Mouse (Mus musculus) C3H10T1/2 (cell line): ENCODE data around the gene Cnn1. TPM values are rescaled to one million over a fixed set of nuclear protein-coding genes. Genes with fewer than 3 reads are reported as not detected.

Source experiments
- polyA plus RNA-seq, 2 experiments: library from polyadenylated mRNA; unstranded; fragments of >200 nt; fragmentation: generic; extraction: Trizol; gene quantifications; one replicate each; pipeline ENCODE4 v1.2.1; 2012; ENCODE audit warnings: missing spikeins in 2 of 2

Gene Cnn1
- polyA plus RNA-seq: under 1 TPM; 0.05 to 0.18 TPM

DNA sequence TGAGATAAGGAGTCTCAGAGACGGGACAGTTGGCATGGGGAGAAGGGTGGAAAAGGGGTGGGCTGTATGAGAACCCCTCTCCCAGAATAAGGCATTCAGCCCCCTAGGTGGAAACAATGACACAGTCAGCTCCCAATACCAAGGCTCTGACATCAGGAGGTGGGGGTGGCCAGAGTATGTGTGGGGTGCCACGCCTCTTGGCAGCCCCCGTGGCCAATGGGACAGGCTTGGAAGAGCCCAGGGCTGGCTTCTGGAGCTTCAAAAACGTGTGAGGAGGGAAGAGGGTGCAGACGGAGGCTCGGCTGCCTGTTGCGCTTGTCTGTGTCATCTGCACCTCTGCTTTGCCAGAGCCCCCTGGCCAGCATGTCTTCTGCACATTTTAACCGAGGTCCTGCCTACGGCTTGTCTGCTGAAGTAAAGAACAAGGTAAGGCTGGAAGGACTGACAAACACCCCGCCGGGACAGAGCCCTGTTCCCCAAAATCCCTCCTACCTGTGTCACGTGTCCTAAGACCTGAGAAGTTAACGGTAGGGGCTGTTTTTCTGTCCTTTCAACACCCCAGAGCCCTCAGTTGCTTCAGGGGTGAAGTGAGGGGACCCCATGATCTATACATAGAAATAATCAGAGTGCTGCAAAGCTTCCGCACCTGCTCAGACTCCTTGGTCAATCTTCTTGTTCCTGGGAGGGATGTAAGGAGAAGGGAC lies at the start of gene Cnn1:
Gene Cnn1, plus strand, starts transcription at position 224 of the 704 bp plus-strand sequence.

DNA sequence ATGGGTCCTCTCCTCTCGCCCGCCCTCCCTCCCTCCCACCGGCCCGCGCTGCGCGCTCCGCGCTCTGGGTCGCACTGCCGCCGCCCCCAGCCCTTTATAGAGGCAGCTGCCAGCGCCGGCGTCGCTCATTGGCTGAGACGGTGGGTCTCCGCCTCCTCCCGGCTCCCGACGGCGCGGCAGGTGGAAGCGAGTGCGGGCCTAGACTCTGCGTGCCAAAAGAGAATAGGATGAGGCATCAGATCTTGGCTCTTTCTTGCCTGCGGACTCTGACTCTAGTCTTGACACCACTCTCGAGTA lies 47.1 kb upstream of the Cnn1 start, which contains the start of gene Elavl3:
Gene Elavl3, minus strand, starts transcription at position 66 of the 297 bp plus-strand sequence.

GRCm38 (mm10) chr9:22070791-22071573 lies 28.0 kb upstream of the Cnn1 start, which contains the start of the genes Gm49318 and Zfp653:
TSS of gene Gm49318 (minus strand) at chr9:22071259.
TSS of gene Zfp653 (minus strand) at chr9:22071376.

GRCm38 (mm10) chr9:22085022-22085834 lies 13.8 kb upstream of the Cnn1 start, which contains the start of gene Ecsit:
TSS of gene Ecsit (minus strand) at chr9:22085438.

GRCm38 (mm10) chr9:22116740-22117426 lies 17.9 kb downstream of the Cnn1 start, which contains the start of gene Elof1:
TSS of gene Elof1 (minus strand) at chr9:22117172.

GRCm38 (mm10) chr9:22135644-22136390 lies 36.8 kb downstream of the Cnn1 start, which contains the start of gene Acp5:
TSS of gene Acp5 (minus strand) at chr9:22135711.

GRCm38 (mm10) chr9:22156497-22157245 lies 57.7 kb downstream of the Cnn1 start, which contains the start of gene Pigyl:
TSS of gene Pigyl (plus strand) at chr9:22156846.

Other genes with a start within 250 kb of the Cnn1 start
- gene Dock6, start 246.6 kb upstream of the Cnn1 start, polyA plus RNA-seq: 10 to 100 TPM in 1 of 2 experiments, 1 to 10 TPM in 1; 2.3 to 10.7 TPM
- 10 to 100 TPM in 1 of 2 experiments, 1 to 10 TPM in 1; 2.4 to 10.6 TPM for gene Rab3d, start 181.0 kb upstream of the Cnn1 start, polyA plus RNA-seq
- 1 to 10 TPM; 2.1 to 6.2 TPM for gene Ccdc159, start 171.7 kb upstream of the Cnn1 start, polyA plus RNA-seq
- gene Tmem205, start 171.7 kb upstream of the Cnn1 start, polyA plus RNA-seq: 100 to 1,000 TPM in 1 of 2 experiments, 10 to 100 TPM in 1; 68.4 to 138 TPM
- gene Plppr2, start 162.2 kb upstream of the Cnn1 start, polyA plus RNA-seq: 10 to 100 TPM; 10.1 to 21.5 TPM
- 1 to 10 TPM; 6.5 to 8.7 TPM for gene Swsap1, start 143.5 kb upstream of the Cnn1 start, polyA plus RNA-seq
- gene Epor, start 135.7 kb upstream of the Cnn1 start, polyA plus RNA-seq: under 1 TPM; 0.04 to 0.52 TPM
- 10 to 100 TPM in 1 of 2 experiments, 1 to 10 TPM in 1; 4.1 to 10.4 TPM for gene Rgl3, start 109.8 kb upstream of the Cnn1 start, polyA plus RNA-seq
- 1 to 10 TPM in 1 of 2 experiments, under 1 TPM in 1; 0.64 to 1.9 TPM for gene Ccdc151, start 96.6 kb upstream of the Cnn1 start, polyA plus RNA-seq
- 100 to 1,000 TPM; 110 to 200 TPM for gene Prkcsh, start 96.4 kb upstream of the Cnn1 start, polyA plus RNA-seq
- under 1 TPM in 1 of 2 experiments, not detected in 1; 0.05 TPM for gene Elavl3, start 47.2 kb upstream of the Cnn1 start, polyA plus RNA-seq
- not detected for gene Gm49318, start 28.0 kb upstream of the Cnn1 start, polyA plus RNA-seq
- 10 to 100 TPM in 1 of 2 experiments, 1 to 10 TPM in 1; 4.2 to 10.3 TPM for gene Zfp653, start 27.8 kb upstream of the Cnn1 start, polyA plus RNA-seq
- 10 to 100 TPM; 15.6 to 33.1 TPM for gene Ecsit, start 13.8 kb upstream of the Cnn1 start, polyA plus RNA-seq
- gene Elof1, start 18.0 kb downstream of the Cnn1 start, polyA plus RNA-seq: 100 to 1,000 TPM; 183 to 259 TPM
- not detected for gene Acp5, start 36.5 kb downstream of the Cnn1 start, polyA plus RNA-seq
- 10 to 100 TPM; 51.2 to 91.4 TPM for gene Pigyl, start 57.6 kb downstream of the Cnn1 start, polyA plus RNA-seq
- gene Zfp872, start 88.9 kb downstream of the Cnn1 start, polyA plus RNA-seq: not detected
- gene Zfp809, start 126.5 kb downstream of the Cnn1 start, polyA plus RNA-seq: 1 to 10 TPM; 1.4 to 5.2 TPM
- under 1 TPM; 0.06 to 0.71 TPM for gene Zfp599, start 160.7 kb downstream of the Cnn1 start, polyA plus RNA-seq
- under 1 TPM in 1 of 2 experiments, not detected in 1; 0.04 TPM for gene Zfp810, start 208.4 kb downstream of the Cnn1 start, polyA plus RNA-seq